Mouse (Mus musculus) 3T3-L1 (cell line): ENCODE measurements at regions not wholly inside any gene's neighbourhood (a gene's known extent, or its start where the extent isn't known, plus 50 kb on each side); places are given as distances from the start of the nearest gene placed in this dataset.

Experiments
- DNase-seq: peaks from one replicate; pipeline ENCODE4 v3.0.0-alpha.2; 2015; ENCODE audit warnings: low read depth, low spot score

GRCm38 (mm10) chr8:62284378-62285110 lies 161.6 kb upstream of the Anxa10 start:
- peak; percentile 16 for DNase-seq

DNA sequence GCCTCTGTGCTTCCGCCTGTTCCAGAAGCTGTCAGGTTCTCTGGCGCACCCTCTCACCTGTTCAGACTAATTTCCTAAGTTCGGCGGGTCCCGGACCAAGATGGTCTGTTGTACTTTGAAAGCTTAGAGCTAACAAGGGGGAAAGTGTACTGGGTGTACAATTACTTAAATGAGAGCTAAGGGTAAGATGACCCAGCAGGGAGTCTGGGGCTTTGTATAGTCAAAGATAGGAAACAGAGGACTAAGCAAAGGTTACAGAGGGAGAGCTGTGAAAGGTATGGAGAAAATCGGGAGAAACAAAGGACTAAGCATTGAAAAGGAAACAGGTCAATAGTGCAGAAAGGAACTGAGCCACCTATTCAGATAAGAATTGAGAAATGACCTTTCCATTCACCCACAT lies 127.6 kb upstream of the Anxa10 start:
- DNase-seq = no peak
